Mouse (Mus musculus) limb, embryonic 14.5 days (tissue): ENCODE results near the gene Wdr48. TPM values are rescaled to one million over a fixed set of nuclear protein-coding genes. Genes with fewer than 3 reads are reported as not detected.

Experiments used
- ATAC-seq: fragments of 200-750 bp; cut with Nextera tagmentation; 2 replicates; pipeline ENCODE4 v1.8.0; 2017; ENCODE audit warnings: low read depth, moderate number of reproducible peaks, moderate TSS enrichment; ENCODE audit not compliant: low FRiP score
- DNase-seq: peaks from one replicate; pipeline ENCODE4 v3.0.0-alpha.2; 2015; ENCODE audit warnings: low spot score
- H3K27ac ChIP-seq: fragments of 300-500 bp; sonication (generic); replicated peaks from 2 replicates; pipeline ENCODE4 v1.5.1; 2014; ENCODE audit warnings: low read depth, mild to moderate bottlenecking, low read length, moderate library complexity, mixed read lengths
- H3K27me3 ChIP-seq: fragments of 300-500 bp; sonication (generic); 2 replicates; pipeline ENCODE4 v1.6.1; 2014; ENCODE audit warnings: low read length, mixed read lengths; ENCODE audit not compliant: control insufficient read depth, insufficient read depth
- H3K36me3 ChIP-seq: fragments of 300-500 bp; sonication (generic); 2 replicates; pipeline ENCODE4 v1.6.1; 2014; ENCODE audit warnings: mild to moderate bottlenecking, low read length, moderate library complexity, mixed read lengths; ENCODE audit not compliant: control insufficient read depth, insufficient read depth
- H3K4me1 ChIP-seq: fragments of 300-500 bp; sonication (generic); 2 replicates; pipeline ENCODE4 v1.6.1; 2014; ENCODE audit warnings: antibody characterized with exemption, low read length, mixed read lengths; ENCODE audit not compliant: control insufficient read depth, insufficient read depth
- H3K4me2 ChIP-seq: fragments of 300-500 bp; sonication (generic); replicated peaks from 2 replicates; pipeline ENCODE4 v1.6.1; 2014; ENCODE audit warnings: low read depth, mild to moderate bottlenecking, low read length, moderate library complexity; ENCODE audit not compliant: severe bottlenecking
- H3K4me3 ChIP-seq: fragments of 300-500 bp; sonication (generic); replicated peaks from 2 replicates; pipeline ENCODE4 v1.5.1; 2014; ENCODE audit warnings: low read length
- H3K9ac ChIP-seq: fragments of 300-500 bp; sonication (generic); 2 replicates; pipeline ENCODE4 v1.6.1; 2014; ENCODE audit warnings: mild to moderate bottlenecking, low read depth, low read length, moderate library complexity; ENCODE audit not compliant: severe bottlenecking
- H3K9me3 ChIP-seq: fragments of 300-500 bp; sonication (generic); 2 replicates; pipeline ENCODE4 v1.6.1; 2016; ENCODE audit warnings: low read length; ENCODE audit not compliant: control insufficient read depth
- POLR2A ChIP-seq: fragments of 200-500 bp; IDR thresholded peaks from 2 replicates; pipeline ENCODE4 v1.8.0; 2012; ENCODE audit warnings: inconsistent platforms, mild to moderate bottlenecking, moderate library complexity, borderline replicate concordance; ENCODE audit not compliant: insufficient read depth, insufficient read length; ENCODE audit errors: extremely low read depth
- WGBS: fragments of 180-500 bp; shearing (Covaris S2); extraction: QIAGEN DNeasy Blood & Tissue Kit; methylation state at CpG from one replicate; pipeline ENCODE4 v1.1.7; 2014; 5-methylcytosine and 5-hydroxymethylcytosine counted together
- polyA plus RNA-seq, 2 experiments: library from polyadenylated mRNA; depleted of rRNA in 1 of 2; stranded (reverse) in 1 of 2; unstranded in 1 of 2; fragments of >200 nt; fragmentation: Nextera tagmentation in 1 of 2; extraction: Ambion mirVana in 1 of 2; gene quantifications; 2 replicates each; pipeline versions ENCODE4 v1.2.1 to v1.2.3; 2012 to 2014

The Wdr48 gene
- polyA plus RNA-seq (2012; rRNA removed) (62.9 and 68.7 TPM in 2 replicates), polyA plus RNA-seq (2014; fragmentation: Nextera tagmentation; extraction: Ambion mirVana) (50.5 and 55.6 TPM in 2 replicates)

DNA sequence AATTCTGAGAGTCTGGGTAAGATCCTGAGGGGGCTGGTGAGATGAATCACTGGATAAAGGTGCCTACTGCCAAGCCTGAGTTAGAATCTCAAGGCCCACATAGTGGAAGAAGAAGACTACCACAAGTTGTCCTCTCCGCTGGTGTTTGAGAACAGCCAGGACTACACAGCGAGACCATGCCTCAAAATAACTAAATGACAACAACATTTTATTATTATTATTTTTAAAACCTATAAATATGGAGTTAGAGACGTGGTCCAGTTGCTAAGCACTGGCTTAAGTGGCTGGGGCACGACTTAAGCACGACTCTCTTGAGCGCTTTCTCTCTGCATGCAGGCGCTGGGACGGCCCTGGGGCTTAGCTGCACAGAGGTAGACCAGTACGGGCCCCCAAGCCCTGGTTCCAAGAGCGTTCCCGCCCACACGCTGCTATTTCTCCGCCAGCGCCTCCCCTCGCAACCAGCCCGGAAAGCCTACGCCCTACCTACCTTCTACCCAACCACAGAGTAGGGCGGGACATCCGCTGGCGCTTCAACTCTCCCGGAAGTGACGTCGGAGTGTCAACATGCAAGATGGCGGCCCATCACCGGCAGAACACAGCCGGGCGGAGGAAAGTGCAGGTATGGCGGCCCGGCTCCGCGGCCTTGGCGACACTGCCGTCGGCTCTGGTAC, at the start of gene Wdr48:
Gene Wdr48 (plus strand): TSS at position 540 of the 671 bp plus-strand sequence.
- H3K36me3 ChIP-seq: 0 out of 2 replicates have a peak, but pooled peaks cover 3% of the 10 kb centered on the region
- WGBS: 4% methylated on average over 34 of the region's 34 CpGs
- TF ChIP-seq POLR2A: peak; percentile 78; the same call in 1 of the 2 replicates
- H3K9me3 ChIP-seq: no peaks in the 10 kb centered on the region
- peak; percentile 99 for DNase-seq
- ATAC-seq: peak; percentile 99
- peaks cover 10% of the 10 kb centered on the region for H3K4me1 ChIP-seq
- no peaks in the 10 kb centered on the region for H3K27me3 ChIP-seq
- peak within 1 kb of the TSS; percentile 81 for H3K27ac ChIP-seq
- H3K9ac ChIP-seq: peak within 1 kb of the TSS; percentile 88
- H3K4me2 ChIP-seq: peak within 1 kb of the TSS; percentile 90
- H3K4me3 ChIP-seq: peak within 1 kb of the TSS; percentile 88

DNA sequence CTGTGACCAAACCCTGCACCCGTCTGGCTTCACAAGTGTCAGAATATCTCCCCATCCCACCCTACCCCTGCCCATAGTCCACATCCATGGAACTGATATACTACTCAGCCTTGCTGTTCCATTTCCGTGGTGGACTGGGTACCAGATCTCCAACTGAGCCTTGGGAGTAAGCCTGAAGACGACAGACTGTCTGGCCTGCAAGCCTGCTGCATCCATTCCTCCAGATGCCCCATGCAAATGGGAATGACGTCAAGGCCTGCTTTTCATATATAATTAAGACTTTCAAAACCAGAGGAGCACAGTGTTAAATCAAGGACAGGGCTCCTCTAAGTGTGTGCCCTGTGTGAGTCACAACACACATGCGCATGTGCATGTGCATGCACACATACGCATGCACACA, 47.5 kb upstream of the Wdr48 start:
- Histone ChIP-seq H3K9ac (no peak overlapping the region), H3K36me3 (no peaks in the 10 kb centered on the region), H3K9me3 (no peaks in the 10 kb centered on the region), H3K4me1 (peaks cover 10% of the 10 kb centered on the region), H3K27ac (no peak overlapping the region), H3K27me3 (no peaks in the 10 kb centered on the region), H3K4me2 (no peak overlapping the region), H3K4me3 (no peak overlapping the region)
- no peak for TF ChIP-seq POLR2A
- WGBS: 67% methylated on average over 6 of the region's 6 CpGs
- no peak for ATAC-seq
- DNase-seq: no peak

DNA sequence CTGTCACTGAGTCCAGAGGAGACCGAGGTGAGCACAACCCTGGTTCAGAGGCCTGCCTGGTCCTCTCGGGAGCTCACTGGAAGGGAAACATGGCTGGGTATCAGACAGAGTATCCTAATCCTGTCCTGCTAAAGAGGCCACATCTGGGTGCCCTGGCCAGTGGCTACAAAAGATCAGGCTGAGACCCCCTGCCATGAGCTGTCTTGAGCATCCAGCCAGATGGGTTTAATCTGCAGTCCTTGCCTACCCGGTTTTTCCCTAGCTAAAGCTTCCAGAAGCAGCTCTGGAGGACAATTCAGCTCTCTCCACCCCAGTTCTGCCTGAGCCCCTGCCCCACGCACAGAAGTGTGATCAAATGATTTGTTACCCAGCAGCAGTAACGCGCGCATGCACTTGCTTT, 46.0 kb upstream of the Wdr48 start:
- Histone ChIP-seq H3K27ac (no peak overlapping the region), H3K9ac (no peak overlapping the region), H3K4me2 (no peak overlapping the region), H3K27me3 (no peaks in the 10 kb centered on the region), H3K9me3 (no peaks in the 10 kb centered on the region), H3K36me3 (no peaks in the 10 kb centered on the region), H3K4me1 (peaks cover 6% of the 10 kb centered on the region), H3K4me3 (no peak overlapping the region)
- ATAC-seq: no peak
- TF ChIP-seq POLR2A: no peak
- WGBS: 34% methylated on average over 7 of the region's 7 CpGs
- DNase-seq: no peak

DNA sequence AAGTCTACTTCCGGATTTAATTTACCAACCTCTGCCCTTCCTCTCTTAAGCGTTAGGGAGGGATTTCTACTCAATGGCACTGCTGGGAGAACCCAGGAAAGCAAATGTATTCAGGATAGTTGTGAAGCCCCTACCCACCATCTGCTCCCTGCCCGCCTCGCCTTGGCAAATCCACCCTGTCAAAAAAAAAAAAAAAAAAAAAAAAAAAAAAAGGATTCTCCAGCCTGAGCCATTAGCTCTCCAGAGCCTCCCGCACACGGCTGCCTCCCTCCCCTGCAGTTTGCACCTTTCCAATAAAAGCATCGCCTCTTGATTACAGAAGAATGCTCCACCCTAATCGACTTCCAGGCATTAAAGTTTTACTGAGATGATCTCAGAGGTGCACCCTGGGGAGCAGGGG, 45.5 kb upstream of the Wdr48 start:
- ATAC-seq: no peak
- no peaks in the 10 kb centered on the region for H3K36me3 ChIP-seq
- no peak for TF ChIP-seq POLR2A
- H3K4me3 ChIP-seq: no peak overlapping the region
- H3K27me3 ChIP-seq: no peaks in the 10 kb centered on the region
- no peak overlapping the region for H3K4me2 ChIP-seq
- H3K27ac ChIP-seq: no peak overlapping the region
- DNase-seq: no peak
- no peak overlapping the region for H3K9ac ChIP-seq
- 0 out of 2 replicates have a peak, but pooled peaks cover 4% of the 10 kb centered on the region for H3K4me1 ChIP-seq
- 10% methylated on average over 8 of the region's 8 CpGs for WGBS
- no peaks in the 10 kb centered on the region for H3K9me3 ChIP-seq

DNA sequence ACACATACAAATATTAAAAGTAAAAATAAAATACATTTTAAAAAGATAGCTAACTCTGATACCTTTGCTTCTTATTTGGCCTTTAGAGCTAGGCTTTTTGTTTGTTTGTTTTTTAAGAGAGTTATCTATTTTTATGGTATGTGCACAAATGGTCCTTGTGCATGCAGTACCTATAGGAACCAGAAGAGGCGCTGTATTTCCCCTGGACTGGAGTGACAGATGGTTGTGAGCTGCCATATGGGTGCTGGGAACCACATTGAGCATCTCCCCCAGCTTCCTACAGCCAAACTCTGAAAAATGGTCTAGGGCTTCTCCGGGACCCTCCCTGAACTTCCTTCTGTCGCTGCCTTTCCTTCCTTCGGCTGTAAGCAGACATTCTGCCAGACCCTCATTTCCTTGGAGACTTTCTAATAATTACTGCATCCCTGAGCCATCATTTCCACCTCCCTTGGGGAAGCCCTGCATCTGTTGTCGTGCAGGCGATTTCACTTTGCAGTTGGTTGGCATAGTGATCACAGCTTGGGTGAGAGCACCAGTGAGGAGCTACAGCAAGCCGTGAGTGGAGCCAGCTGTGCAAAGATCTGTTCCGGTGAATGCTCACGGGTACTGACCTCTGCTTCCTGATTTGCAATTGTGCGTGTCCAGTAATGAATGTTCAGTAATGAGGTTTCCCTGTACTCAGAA, 42.2 kb upstream of the Wdr48 start:
- Histone ChIP-seq H3K27me3 (no peaks in the 10 kb centered on the region), H3K4me2 (no peak overlapping the region), H3K9ac (no peak overlapping the region), H3K9me3 (no peaks in the 10 kb centered on the region), H3K4me3 (no peak overlapping the region), H3K27ac (no peak overlapping the region), H3K36me3 (no peaks in the 10 kb centered on the region), H3K4me1 (no peaks in the 10 kb centered on the region)
- DNase-seq: no peak
- WGBS: 67% methylated on average over 10 of the region's 10 CpGs
- no peak for ATAC-seq
- no peak for TF ChIP-seq POLR2A
